Mouse (Mus musculus) lung, embryonic 16.5 days (tissue): ENCODE results near the gene Serac1. TPM values are rescaled to one million over a fixed set of nuclear protein-coding genes. Genes with fewer than 3 reads are reported as not detected.

ENCODE experiments used
- ATAC-seq: fragments of 200-750 bp; cut with Nextera tagmentation; 2 replicates; pipeline ENCODE4 v1.8.0; 2017; ENCODE audit warnings: low read depth, mild to moderate bottlenecking, moderate library complexity
- H3K27ac ChIP-seq: fragments of 300-500 bp; sonication (generic); 2 replicates; pipeline ENCODE4 v1.5.1; 2014; ENCODE audit warnings: mild to moderate bottlenecking, control low read depth, low read length
- H3K27me3 ChIP-seq: fragments of 300-500 bp; sonication (generic); 2 replicates; pipeline ENCODE4 v1.6.1; 2014; ENCODE audit warnings: low read depth, low read length, mixed read lengths; ENCODE audit not compliant: control insufficient read depth, insufficient read depth
- H3K36me3 ChIP-seq: fragments of 300-500 bp; sonication (generic); 2 replicates; pipeline ENCODE4 v1.6.1; 2014; ENCODE audit warnings: low read length; ENCODE audit not compliant: control insufficient read depth, insufficient read depth
- H3K4me1 ChIP-seq: fragments of 300-500 bp; sonication (generic); replicated peaks from 2 replicates; pipeline ENCODE4 v1.6.1; 2014; ENCODE audit warnings: low read length, mixed read lengths; ENCODE audit not compliant: control insufficient read depth, insufficient read depth
- H3K4me2 ChIP-seq: fragments of 300-500 bp; sonication (generic); 2 replicates; pipeline ENCODE4 v1.6.1; 2014; ENCODE audit warnings: low read depth, low read length, control low read depth
- H3K4me3 ChIP-seq: fragments of 300-500 bp; sonication (generic); 2 replicates; pipeline ENCODE4 v1.5.1; 2014; ENCODE audit warnings: mild to moderate bottlenecking, low read length, control low read depth
- H3K9ac ChIP-seq: fragments of 300-500 bp; sonication (generic); 2 replicates; pipeline ENCODE4 v1.6.1; 2014; ENCODE audit warnings: low read length, control low read depth
- H3K9me3 ChIP-seq: fragments of 300-500 bp; sonication (generic); 2 replicates; pipeline ENCODE4 v1.6.1; 2016; ENCODE audit warnings: low read length; ENCODE audit not compliant: control insufficient read depth
- WGBS: fragments of 180-500 bp; shearing (Covaris S2); extraction: QIAGEN DNeasy Blood & Tissue Kit; methylation state at CpG from one replicate; pipeline ENCODE4 v1.1.7; 2014; 5-methylcytosine and 5-hydroxymethylcytosine counted together
- polyA plus RNA-seq: library from polyadenylated mRNA; unstranded; fragments of >200 nt; fragmentation: Nextera tagmentation; extraction: Ambion mirVana; gene quantifications from 2 replicates; pipeline ENCODE4 v1.2.1, GENCODE M21; 2015

Serac1 gene
- polyA plus RNA-seq, 1 experiment from 2014 or later = 4.4 TPM

DNA sequence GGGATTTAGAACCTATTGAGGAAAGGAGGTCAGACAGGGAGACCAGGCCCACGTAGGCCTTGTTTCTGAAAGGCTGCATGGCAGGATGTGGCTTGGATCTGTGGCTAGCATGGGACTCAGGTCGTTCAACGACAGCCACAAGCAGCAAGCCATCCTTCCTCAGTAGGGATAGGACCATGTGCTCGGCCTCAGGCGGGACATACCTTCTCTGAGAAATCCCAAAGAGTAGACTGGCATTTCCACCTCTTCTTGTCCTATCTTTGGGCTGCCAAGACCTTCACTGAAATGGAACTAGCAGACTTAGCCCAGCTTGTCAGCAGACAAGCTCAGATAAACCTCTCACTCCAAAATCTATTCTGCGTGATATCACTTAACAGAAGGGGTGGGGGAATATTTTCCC, 75.9 kb downstream of the Serac1 start:
- Histone ChIP-seq H3K36me3 (no peaks in the 10 kb centered on the region), H3K4me1 (peaks cover 34% of the 10 kb centered on the region), H3K9me3 (no peaks in the 10 kb centered on the region), H3K27ac (no peak overlapping the region), H3K27me3 (no peaks in the 10 kb centered on the region), H3K4me2 (no peak overlapping the region), H3K4me3 (no peak overlapping the region), H3K9ac (no peak overlapping the region)
- no peak for ATAC-seq
- WGBS = 88% methylated on average over 6 of the region's 6 CpGs

DNA sequence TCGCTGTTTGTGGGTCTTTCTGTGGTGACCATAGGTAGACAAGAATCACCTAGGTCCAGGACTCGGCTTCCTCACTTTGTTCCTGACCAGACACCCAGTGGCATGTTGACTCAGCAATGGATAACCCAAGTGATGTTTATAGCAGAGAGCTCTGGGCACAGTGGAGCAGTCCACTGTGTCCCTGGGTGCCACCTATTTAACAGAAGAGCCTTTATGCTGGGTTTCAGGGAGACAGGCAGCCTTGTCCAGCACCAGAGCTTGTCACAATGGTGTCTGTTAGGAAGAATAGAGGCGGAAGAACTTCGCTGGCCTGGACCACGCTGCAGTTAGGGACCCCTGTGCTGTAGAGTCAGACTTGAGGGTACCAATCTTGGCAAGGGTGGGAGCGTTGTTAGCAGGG, 77.0 kb downstream of the Serac1 start:
- peaks cover 29% of the 10 kb centered on the region for H3K4me1 ChIP-seq
- no peak overlapping the region for H3K4me2 ChIP-seq
- WGBS = 92% methylated on average over 6 of the region's 6 CpGs
- H3K9me3 ChIP-seq = no peaks in the 10 kb centered on the region
- H3K4me3 ChIP-seq = no peak overlapping the region
- H3K27ac ChIP-seq = no peak overlapping the region
- H3K27me3 ChIP-seq = no peaks in the 10 kb centered on the region
- ATAC-seq = no peak
- no peaks in the 10 kb centered on the region for H3K36me3 ChIP-seq
- no peak overlapping the region for H3K9ac ChIP-seq

DNA sequence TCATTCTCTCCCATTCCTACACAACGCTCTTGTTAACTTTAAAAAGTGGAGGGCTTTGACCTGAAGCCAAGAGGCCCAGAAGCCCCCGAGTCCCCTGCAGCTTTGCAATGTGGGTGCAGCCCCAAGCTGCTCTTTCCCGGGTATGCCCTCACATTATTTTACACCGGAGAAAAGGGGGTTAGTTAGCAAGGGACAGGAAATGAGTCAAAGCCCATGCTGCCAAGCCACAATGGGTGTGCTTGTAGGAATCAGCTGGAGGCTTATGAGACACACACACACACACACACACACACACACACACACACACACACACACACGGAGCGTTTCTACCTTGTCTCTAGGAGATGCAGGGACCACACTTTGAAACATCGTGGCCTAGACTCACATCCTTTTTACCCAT, 77.7 kb downstream of the Serac1 start:
- Histone ChIP-seq H3K36me3 (no peaks in the 10 kb centered on the region), H3K27me3 (no peaks in the 10 kb centered on the region), H3K4me1 (peaks cover 24% of the 10 kb centered on the region), H3K4me3 (no peak overlapping the region), H3K9ac (no peak overlapping the region), H3K9me3 (no peaks in the 10 kb centered on the region), H3K4me2 (no peak overlapping the region), H3K27ac (no peak overlapping the region)
- WGBS = 62% methylated on average over 7 of the region's 7 CpGs
- ATAC-seq = no peak

DNA sequence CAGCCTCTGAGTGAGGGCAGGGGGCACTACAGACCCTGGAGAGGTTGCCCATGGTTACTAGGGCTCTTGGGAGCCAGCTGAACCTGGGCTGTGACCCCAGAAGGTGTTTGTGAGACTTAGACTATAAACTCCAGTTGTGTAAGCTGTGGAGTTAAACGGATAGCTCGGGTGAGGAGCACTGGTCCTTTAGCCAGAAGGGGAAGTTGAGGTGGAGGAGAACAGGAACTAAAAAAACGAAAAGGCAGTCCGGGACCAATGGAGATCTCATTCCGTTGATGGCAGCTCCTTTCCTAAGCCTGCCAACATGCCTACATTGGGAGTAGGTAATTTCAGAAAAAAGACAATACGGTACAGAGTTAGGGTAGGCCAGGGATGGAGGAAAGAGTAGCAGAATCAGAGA, 78.2 kb downstream of the Serac1 start:
- no peak for ATAC-seq
- H3K9ac ChIP-seq = no peak overlapping the region
- no peaks in the 10 kb centered on the region for H3K9me3 ChIP-seq
- peaks cover 21% of the 10 kb centered on the region for H3K4me1 ChIP-seq
- 70% methylated on average over 6 of the region's 6 CpGs for WGBS
- H3K4me2 ChIP-seq = no peak overlapping the region
- no peaks in the 10 kb centered on the region for H3K27me3 ChIP-seq
- no peaks in the 10 kb centered on the region for H3K36me3 ChIP-seq
- no peak overlapping the region for H3K27ac ChIP-seq
- no peak overlapping the region for H3K4me3 ChIP-seq

DNA sequence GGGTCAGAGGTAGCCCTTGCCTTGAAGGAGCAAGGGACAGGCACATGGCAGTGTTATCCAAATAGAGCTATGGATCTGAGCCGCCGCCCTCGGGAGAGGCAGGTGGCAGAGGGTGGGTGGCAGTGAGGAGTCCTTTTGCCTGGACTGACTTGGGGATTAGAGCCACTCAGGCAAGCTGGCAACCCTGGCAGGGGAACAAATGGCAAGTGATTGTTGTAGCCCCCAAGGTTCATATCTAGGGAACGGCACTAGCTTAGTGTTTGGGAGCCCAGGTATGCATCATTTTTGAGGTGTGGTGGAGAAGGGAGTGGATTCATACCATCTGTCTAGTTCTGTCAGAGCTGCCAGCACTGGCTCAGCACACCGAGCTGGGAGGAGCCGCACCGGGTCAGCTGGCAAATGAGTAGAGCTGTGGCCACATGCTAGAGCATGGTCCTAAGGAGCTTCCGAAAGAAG, 78.6 kb downstream of the Serac1 start:
- H3K9me3 ChIP-seq = no peaks in the 10 kb centered on the region
- no peak for ATAC-seq
- 76% methylated on average over 8 of the region's 8 CpGs for WGBS
- H3K27me3 ChIP-seq = no peaks in the 10 kb centered on the region
- H3K4me3 ChIP-seq = no peak overlapping the region
- H3K4me2 ChIP-seq = no peak overlapping the region
- H3K36me3 ChIP-seq = no peaks in the 10 kb centered on the region
- H3K27ac ChIP-seq = no peak overlapping the region
- H3K4me1 ChIP-seq = peaks cover 18% of the 10 kb centered on the region
- no peak overlapping the region for H3K9ac ChIP-seq

DNA sequence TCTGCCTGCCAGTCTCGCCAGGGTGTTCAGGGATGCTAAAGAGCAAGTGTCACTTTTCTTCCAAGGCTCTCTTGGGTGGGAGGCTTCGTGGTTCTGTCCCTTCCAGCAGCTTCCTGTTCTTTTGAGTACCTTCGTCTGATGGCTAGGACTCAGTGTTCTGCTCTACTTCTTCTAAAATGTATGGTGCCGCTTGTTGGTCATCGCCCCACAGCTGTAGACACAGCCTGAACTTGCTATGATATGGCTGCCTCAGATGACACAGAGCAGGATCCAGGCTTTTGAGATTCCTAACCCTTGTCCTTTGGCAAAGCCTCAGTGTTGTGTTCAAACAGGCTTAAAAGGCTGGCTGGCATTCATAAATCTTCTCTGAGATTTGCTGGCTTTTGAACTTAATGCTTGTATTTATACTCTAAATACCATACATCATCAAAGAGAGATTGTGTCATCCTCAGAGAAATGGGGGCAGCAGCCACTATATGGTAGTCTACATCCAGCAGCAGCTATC, 80.5 kb downstream of the Serac1 start:
- no peak overlapping the region for H3K4me2 ChIP-seq
- H3K4me3 ChIP-seq = no peak overlapping the region
- no peaks in the 10 kb centered on the region for H3K36me3 ChIP-seq
- no peak overlapping the region for H3K9ac ChIP-seq
- H3K27ac ChIP-seq = no peak overlapping the region
- 68% methylated on average over 5 of the region's 5 CpGs for WGBS
- no peaks in the 10 kb centered on the region for H3K9me3 ChIP-seq
- no peaks in the 10 kb centered on the region for H3K27me3 ChIP-seq
- ATAC-seq = no peak
- H3K4me1 ChIP-seq = peaks cover 8% of the 10 kb centered on the region

DNA sequence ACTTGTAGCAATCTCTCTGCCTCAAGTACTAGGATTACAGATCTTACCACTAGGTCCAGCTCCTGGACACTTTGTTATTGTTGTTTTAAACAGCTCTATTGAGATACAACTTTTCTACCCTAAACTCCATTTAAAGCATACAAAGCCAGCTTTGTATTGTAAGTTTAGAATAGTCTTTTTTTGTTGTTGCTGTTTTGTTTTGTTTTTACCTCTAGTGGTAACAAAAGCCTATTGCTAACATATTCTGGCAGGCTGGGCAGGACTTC, 81.4 kb downstream of the Serac1 start:
- H3K4me3 ChIP-seq = no peak overlapping the region
- H3K9ac ChIP-seq = no peak overlapping the region
- no peaks in the 10 kb centered on the region for H3K36me3 ChIP-seq
- no peaks in the 10 kb centered on the region for H3K27me3 ChIP-seq
- no peaks in the 10 kb centered on the region for H3K9me3 ChIP-seq
- ATAC-seq = no peak
- no peak overlapping the region for H3K27ac ChIP-seq
- no peak overlapping the region for H3K4me2 ChIP-seq
- H3K4me1 ChIP-seq = peaks cover 8% of the 10 kb centered on the region

DNA sequence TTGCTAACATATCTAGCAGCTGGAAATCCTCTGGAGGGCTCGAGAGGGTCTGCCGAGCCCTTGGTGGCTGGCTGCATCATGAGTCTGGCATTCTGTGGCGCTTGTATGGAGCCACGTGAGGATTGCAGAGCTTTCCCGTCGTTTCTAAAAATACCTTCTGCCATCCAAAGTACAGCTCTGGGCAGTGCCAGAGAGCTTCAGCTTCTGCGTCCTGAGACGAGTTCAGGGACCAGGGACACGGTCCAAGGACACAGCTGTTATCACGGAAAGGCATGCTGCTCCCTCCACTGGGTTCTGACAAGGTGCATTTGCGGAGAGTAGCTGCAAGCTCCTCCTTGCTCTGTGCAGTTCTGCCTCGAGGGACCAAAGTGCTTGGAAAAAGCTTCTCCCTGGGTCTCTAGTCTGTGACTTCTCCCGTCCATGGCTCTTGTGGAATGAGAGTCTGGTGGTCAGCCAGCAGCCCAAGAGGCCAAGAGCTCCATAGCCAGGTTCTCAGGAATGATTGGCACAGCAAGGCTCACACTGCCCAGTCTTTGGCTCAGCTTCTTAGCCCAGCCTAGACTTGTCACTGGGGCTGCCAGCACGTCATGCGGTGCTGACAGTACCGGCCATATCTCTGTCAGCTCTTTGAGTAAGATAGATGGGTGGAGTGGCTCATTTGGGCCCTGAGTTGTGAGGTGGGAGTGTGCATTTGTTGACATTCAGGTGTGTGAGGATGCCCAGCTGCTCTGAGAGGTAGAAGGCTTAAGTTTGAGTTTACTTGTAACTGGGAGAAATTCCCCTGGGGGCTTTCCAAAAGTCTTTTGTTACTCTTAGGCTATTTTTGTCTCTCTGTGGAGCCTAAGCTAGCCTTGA, 81.9 kb downstream of the Serac1 start:
- 43% methylated on average over 16 of the region's 16 CpGs for WGBS

DNA sequence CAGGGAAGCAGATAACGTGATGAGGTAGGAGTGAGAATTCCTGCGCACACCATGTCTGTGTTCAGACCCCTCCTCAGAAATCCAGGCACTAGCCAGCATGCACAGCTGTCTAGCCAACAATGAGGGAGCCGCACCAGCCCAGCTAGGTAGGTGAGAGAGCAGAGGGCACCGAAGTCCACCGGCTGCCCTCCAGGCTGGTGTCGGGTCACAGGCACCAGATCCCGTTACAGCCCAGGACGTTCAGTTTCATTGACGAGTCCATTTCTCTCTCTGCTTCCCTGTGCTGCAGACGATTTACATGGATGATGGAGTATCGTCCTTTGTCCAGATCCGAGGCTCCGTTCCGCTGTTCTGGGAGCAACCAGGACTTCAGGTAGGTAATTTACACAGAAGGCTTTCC, 83.0 kb downstream of the Serac1 start:
- Histone ChIP-seq H3K4me3 (no peak overlapping the region), H3K9me3 (no peaks in the 10 kb centered on the region), H3K4me2 (no peak overlapping the region), H3K36me3 (no peaks in the 10 kb centered on the region), H3K27me3 (no peaks in the 10 kb centered on the region), H3K27ac (no peak overlapping the region), H3K4me1 (peaks cover 8% of the 10 kb centered on the region), H3K9ac (no peak overlapping the region)
- WGBS = 77% methylated on average over 14 of the region's 14 CpGs
- ATAC-seq = no peak

More for the DNA sequence above, 81.9 kb downstream of the Serac1 start:
- no peaks in the 10 kb centered on the region for H3K9me3 ChIP-seq
- H3K27ac ChIP-seq = 0 out of 2 replicates have a peak overlapping the region, but pooled peaks have one; percentile 39
- no peak overlapping the region for H3K4me3 ChIP-seq
- peaks cover 8% of the 10 kb centered on the region for H3K4me1 ChIP-seq
- no peak overlapping the region for H3K4me2 ChIP-seq
- H3K9ac ChIP-seq = no peak overlapping the region
- no peaks in the 10 kb centered on the region for H3K27me3 ChIP-seq
- H3K36me3 ChIP-seq = no peaks in the 10 kb centered on the region
- ATAC-seq = peak; percentile 63
